Mouse (Mus musculus): Measurements from ENCODE around the gene Mrpl58. TPM values are rescaled to one million over a fixed set of nuclear protein-coding genes. Genes with fewer than 3 reads are reported as not detected.

Mrpl58 gene
- total and polyA plus RNA-seq, 3 experiments: 82.7 to 159 (median 144) TPM

DNA sequence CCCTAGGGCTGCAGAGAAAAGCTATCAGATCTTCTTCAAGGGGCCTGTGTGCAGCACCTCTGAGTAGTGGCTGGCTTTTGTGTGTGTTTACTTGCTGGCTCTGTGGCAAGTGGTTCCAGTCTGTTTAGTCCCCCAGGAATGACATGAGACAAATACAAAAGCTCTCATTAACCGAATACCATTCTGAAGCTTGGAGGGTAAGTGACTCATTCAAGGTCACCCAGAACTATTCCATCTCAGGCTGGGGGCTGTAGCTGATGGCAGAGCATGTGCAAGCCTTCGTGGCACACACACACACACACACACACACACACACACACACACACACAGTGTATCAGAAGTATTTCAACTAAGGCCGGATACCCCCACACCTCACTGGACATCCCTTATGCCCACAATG, 3.4 kb upstream of the Mrpl58 start:
- Histone ChIP-seq H3K4me1 (ENCODE audit: control insufficient read depth, insufficient read depth, low read length) (peaks cover 5% of the 10 kb centered on the region), H3K79me2 (replicated peaks; ENCODE audit: control insufficient read depth, insufficient read depth, low read length) (no peaks in the 10 kb centered on the region), H3K9ac (ENCODE audit: low read depth, low read length) (no peak overlapping the region), H3K27me3 (ENCODE audit: control insufficient read depth, insufficient read depth, low read length) (no peaks in the 10 kb centered on the region), H3K4me3 (no peak overlapping the region), H3K36me3 (ENCODE audit: control insufficient read depth, insufficient read depth, low read length) (no peaks in the 10 kb centered on the region; the same call in 1 of the 2 replicates), H3K27ac (no peak overlapping the region)
- 66% methylated on average over 3 of the region's 3 CpGs for WGBS
- no peak for DNase-seq
- TF ChIP-seq CTCF (IDR thresholded peaks at IDR 0.05) (no peak), POLR2A (IDR thresholded peaks at IDR 0.05; ENCODE audit: insufficient read depth, low read depth, low read length) (no peak), EP300 (IDR thresholded peaks at IDR 0.05; ENCODE audit: insufficient read depth, low read depth, low read length) (no peak)
- intact Hi-C loops (cut with DNase I): no loop called here

DNA sequence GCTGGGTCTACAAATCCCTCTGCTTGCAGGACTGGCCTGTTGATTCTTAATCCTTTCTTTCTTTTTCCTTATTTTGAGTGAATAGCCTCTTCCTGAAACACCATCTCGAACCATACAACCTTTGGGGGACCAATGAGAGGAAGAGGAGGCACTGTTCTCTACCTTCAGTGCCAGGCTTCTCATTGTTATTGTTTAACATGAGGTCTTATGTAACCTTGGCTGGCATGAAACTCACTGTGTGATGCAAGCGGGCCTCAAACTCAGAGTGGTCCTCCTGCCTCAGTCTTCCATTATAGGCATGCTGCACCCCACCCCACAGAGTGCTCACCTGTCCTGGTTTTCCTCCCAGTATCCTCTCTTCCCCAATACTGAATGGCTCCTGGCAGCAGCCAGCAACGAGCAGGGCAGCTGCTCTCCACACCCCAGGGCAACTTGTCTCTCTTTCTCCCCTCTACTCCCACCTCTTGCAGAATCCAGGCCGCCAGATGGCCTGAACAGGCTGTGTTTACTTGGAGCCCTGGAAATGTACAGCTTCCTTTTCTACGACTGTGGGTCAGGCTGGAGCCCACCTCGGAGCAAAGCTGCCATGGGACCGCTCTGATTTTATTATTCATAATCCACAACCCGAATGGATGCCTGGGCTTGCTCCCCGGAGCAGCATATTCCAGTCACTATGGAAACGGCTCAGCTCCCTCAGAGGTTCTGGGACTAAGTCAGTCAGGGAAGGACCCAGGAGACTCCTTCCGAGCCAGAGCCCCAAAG, 2.7 kb upstream of the Mrpl58 start:
- Histone ChIP-seq H3K4me1 (ENCODE audit: control insufficient read depth, insufficient read depth, low read length) (peaks cover 5% of the 10 kb centered on the region), H3K79me2 (replicated peaks; ENCODE audit: control insufficient read depth, insufficient read depth, low read length) (no peaks in the 10 kb centered on the region), H3K36me3 (ENCODE audit: control insufficient read depth, insufficient read depth, low read length) (no peaks in the 10 kb centered on the region; the same call in 1 of the 2 replicates), H3K27ac (no peak overlapping the region), H3K4me3 (no peak overlapping the region), H3K9ac (ENCODE audit: low read depth, low read length) (no peak overlapping the region), H3K27me3 (ENCODE audit: control insufficient read depth, insufficient read depth, low read length) (no peaks in the 10 kb centered on the region)
- 43% methylated on average over 11 of the region's 11 CpGs for WGBS
- intact Hi-C loops (cut with DNase I): no loop called here
- DNase-seq: no peak
- TF ChIP-seq EP300 (IDR thresholded peaks at IDR 0.05; ENCODE audit: insufficient read depth, low read depth, low read length) (no peak), POLR2A (IDR thresholded peaks at IDR 0.05; ENCODE audit: insufficient read depth, low read depth, low read length) (no peak), CTCF (IDR thresholded peaks at IDR 0.05) (no peak)

DNA sequence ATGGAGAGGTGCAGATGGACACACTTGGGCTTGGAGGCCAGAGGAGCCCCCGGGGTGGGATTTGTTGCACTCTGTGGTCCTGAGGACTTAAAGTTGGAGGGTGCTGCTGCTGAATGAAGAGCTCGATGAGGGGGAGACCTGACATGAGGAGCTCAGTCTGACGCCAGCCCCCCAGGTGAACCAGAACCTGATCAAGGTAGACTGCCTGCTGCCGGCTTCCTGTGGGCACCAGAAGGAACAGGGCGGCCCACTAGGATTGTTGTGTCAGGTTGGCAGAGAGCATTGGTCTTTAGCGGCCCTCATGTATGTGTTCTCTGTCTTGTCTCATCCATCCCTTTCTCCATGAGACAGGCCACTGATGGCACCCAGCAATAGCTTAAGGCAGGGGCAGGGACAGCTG, 2.2 kb downstream of the Mrpl58 start:
- peaks cover 5% of the 10 kb centered on the region for H3K4me1 ChIP-seq (ENCODE audit: control insufficient read depth, insufficient read depth, low read length)
- H3K27ac ChIP-seq: no peak overlapping the region
- WGBS: 96% methylated on average over 6 of the region's 6 CpGs
- no peak for DNase-seq
- intact Hi-C loops (cut with DNase I): no loop called here
- H3K9ac ChIP-seq (ENCODE audit: low read depth, low read length): no peak overlapping the region
- no peaks in the 10 kb centered on the region; the same call in 1 of the 2 replicates for H3K36me3 ChIP-seq (ENCODE audit: control insufficient read depth, insufficient read depth, low read length)
- no peak overlapping the region for H3K4me3 ChIP-seq
- TF ChIP-seq POLR2A (IDR thresholded peaks at IDR 0.05; ENCODE audit: insufficient read depth, low read depth, low read length) (no peak), EP300 (IDR thresholded peaks at IDR 0.05; ENCODE audit: insufficient read depth, low read depth, low read length) (no peak), CTCF (IDR thresholded peaks at IDR 0.05) (no peak)
- H3K79me2 ChIP-seq (replicated peaks; ENCODE audit: control insufficient read depth, insufficient read depth, low read length): no peaks in the 10 kb centered on the region
- H3K27me3 ChIP-seq (ENCODE audit: control insufficient read depth, insufficient read depth, low read length): no peaks in the 10 kb centered on the region

DNA sequence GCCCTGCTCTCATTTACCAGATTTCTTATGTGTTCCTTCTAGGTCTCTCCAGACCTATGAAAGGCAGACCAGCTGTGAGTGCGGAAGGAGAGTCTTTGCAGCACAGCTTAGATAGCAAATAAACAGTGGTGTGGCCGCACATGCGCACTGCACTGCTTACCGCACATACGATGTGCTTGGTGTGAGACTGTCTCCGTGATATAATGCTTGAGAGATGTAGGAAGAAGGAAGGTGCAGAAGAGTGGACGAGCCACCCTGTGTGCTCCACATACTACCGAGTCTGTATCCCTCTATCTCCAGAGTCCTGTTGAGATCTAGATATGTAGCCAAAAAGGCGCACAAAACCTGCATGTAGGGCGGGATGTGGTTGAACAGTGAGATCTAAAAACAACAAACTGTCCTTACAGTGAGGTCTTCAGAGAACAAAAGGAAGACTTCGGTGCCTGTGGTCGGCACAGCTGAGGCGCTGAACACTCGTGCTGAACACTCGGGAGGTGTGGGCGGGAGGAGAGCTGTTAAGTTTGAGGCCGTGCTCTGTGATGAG, 3.4 kb downstream of the Mrpl58 start:
- WGBS: 86% methylated on average over 17 of the region's 17 CpGs
- H3K27me3 ChIP-seq (ENCODE audit: control insufficient read depth, insufficient read depth, low read length): no peaks in the 10 kb centered on the region
- no peak for DNase-seq
- intact Hi-C loops (cut with DNase I): no loop called here
- no peak overlapping the region for H3K4me3 ChIP-seq
- H3K4me1 ChIP-seq (ENCODE audit: control insufficient read depth, insufficient read depth, low read length): peaks cover 8% of the 10 kb centered on the region
- H3K79me2 ChIP-seq (replicated peaks; ENCODE audit: control insufficient read depth, insufficient read depth, low read length): no peaks in the 10 kb centered on the region
- no peak overlapping the region for H3K9ac ChIP-seq (ENCODE audit: low read depth, low read length)
- H3K27ac ChIP-seq: no peak overlapping the region
- no peaks in the 10 kb centered on the region; the same call in 1 of the 2 replicates for H3K36me3 ChIP-seq (ENCODE audit: control insufficient read depth, insufficient read depth, low read length)
- TF ChIP-seq CTCF (IDR thresholded peaks at IDR 0.05): no peak
- no peak for TF ChIP-seq EP300 (IDR thresholded peaks at IDR 0.05; ENCODE audit: insufficient read depth, low read depth, low read length)
- TF ChIP-seq POLR2A (IDR thresholded peaks at IDR 0.05; ENCODE audit: insufficient read depth, low read depth, low read length): no peak

DNA sequence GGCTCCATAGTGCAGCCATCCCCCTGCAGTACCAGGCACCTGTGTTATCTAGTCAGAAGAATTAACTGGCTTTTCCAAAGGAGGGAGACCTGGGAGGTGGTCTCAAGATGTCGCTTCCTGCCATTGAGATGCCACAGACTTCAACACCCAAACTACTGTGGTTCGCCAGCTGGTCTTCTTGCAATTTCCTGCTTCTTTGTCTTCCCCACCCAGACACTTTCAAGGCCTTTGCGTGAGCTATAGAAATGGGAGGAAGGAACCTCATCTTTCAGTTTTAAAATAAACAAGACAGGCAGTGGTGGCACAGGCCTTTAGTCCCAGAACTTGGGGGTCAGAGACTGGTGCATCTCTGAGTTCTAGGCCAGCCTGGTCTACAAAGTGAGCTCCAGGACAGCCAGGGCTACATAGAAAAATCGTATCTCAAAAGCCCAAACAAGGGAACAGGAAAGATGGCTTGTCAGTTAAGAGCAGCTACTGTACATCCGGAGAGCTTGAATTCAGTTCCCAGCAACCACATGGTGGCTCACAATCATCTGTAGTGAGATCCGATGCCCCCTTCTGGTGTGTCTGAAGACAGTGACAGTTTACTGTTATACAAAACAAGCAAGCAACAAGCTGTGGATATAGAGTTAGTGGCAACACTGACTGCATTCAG, 4.8 kb downstream of the Mrpl58 start:
- intact Hi-C loops (cut with DNase I): no loop called here
- Histone ChIP-seq H3K79me2 (replicated peaks; ENCODE audit: control insufficient read depth, insufficient read depth, low read length) (no peaks in the 10 kb centered on the region), H3K27ac (no peak overlapping the region), H3K4me3 (no peak overlapping the region), H3K9ac (ENCODE audit: low read depth, low read length) (no peak overlapping the region), H3K36me3 (ENCODE audit: control insufficient read depth, insufficient read depth, low read length) (no peaks in the 10 kb centered on the region; the same call in 1 of the 2 replicates), H3K4me1 (ENCODE audit: control insufficient read depth, insufficient read depth, low read length) (peaks cover 6% of the 10 kb centered on the region), H3K27me3 (ENCODE audit: control insufficient read depth, insufficient read depth, low read length) (no peaks in the 10 kb centered on the region)
- TF ChIP-seq CTCF (IDR thresholded peaks at IDR 0.05): no peak
- DNase-seq: no peak
- WGBS: 55% methylated on average over 6 of the region's 6 CpGs

DNA sequence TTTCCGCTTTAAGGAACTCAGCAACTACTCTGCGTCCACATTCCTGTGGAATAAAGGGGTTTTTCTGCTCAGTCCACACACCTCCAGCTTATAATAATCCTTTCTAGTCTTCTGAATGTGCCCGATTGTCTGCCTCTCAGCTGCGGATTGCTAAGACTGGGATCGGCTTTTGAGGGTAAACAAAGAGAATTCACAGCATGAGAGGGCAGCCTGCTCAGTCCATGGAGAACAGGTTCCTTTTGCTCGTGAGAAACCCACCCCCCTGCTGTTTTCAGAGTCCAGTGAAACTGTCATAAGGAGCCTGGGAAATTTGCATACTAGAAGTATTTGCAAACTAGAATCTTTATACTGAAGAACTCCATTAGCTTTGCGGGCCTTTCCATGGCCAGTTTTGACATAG, 6.0 kb downstream of the Mrpl58 start:
- DNase-seq: no peak
- TF ChIP-seq POLR2A (IDR thresholded peaks at IDR 0.05; ENCODE audit: insufficient read depth, low read depth, low read length) (no peak), EP300 (IDR thresholded peaks at IDR 0.05; ENCODE audit: insufficient read depth, low read depth, low read length) (no peak), CTCF (IDR thresholded peaks at IDR 0.05) (no peak)
- Histone ChIP-seq H3K4me3 (no peak overlapping the region), H3K27me3 (ENCODE audit: control insufficient read depth, insufficient read depth, low read length) (no peaks in the 10 kb centered on the region), H3K36me3 (ENCODE audit: control insufficient read depth, insufficient read depth, low read length) (no peaks in the 10 kb centered on the region; the same call in 1 of the 2 replicates), H3K9ac (ENCODE audit: low read depth, low read length) (no peak overlapping the region), H3K79me2 (replicated peaks; ENCODE audit: control insufficient read depth, insufficient read depth, low read length) (no peaks in the 10 kb centered on the region), H3K27ac (no peak overlapping the region), H3K4me1 (ENCODE audit: control insufficient read depth, insufficient read depth, low read length) (peaks cover 5% of the 10 kb centered on the region)
- 88% methylated on average over 7 of the region's 7 CpGs for WGBS
- intact Hi-C loops (cut with DNase I): no loop called here
